Mouse (Mus musculus): ENCODE data around the gene Lmf2. TPM values are rescaled to one million over a fixed set of nuclear protein-coding genes. Genes with fewer than 3 reads are reported as not detected.

The Lmf2 gene
- 55.8 and 56.3 TPM in 2 replicates for polyA plus RNA-seq (2015; fragmentation: Nextera tagmentation; extraction: Ambion mirVana)

DNA sequence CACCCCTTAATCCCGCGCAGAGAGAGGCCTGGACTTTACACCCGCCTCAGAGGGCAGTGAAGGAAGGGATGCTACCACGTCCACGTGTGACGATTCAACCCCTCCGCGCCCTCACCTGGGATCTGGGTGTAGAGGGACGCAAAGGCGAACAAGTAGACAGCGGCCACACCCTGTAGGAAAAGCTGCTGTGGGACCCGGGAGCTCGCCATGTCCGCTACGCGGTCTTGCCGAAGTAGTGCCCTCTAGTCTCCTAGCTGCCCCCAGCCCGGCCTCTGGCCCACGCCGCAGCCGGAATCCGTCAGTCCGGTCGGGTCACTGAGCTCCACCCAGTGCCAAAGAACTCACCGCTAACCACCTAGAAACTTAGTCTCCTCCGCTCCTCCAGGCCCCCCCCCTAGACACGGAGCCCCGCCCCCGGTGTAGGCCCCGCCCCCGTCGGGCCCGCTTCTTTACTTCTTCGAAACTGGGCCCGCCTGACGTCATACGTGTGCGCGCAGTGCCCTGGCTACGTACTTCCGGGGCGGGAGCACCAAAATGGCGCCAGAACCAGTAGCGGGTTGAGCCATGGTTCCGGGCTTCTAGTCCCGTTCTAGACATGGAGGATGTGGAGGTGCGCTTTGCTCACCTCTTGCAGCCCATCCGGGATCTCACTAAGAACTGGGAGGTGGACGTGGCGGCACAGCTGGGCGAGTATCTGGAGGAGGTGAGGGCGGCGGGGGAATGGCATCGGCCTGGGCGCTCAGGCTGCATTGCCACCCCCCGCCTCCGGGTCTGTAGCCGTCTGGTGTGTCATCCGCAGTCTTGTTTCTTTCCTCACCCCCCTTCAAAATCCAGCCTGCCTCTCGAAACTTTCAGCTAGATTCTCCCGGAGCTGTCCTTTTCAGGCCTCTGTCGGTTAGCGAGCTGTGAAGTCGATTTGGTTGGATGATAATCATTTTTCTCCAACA, at the start of gene Lmf2, which contains the start of gene Ncaph2:
Lmf2 (minus strand) TSS at position 419 of the 947 bp plus-strand sequence.
Ncaph2 (plus strand) TSS at position 479 of the 947 bp plus-strand sequence.
- Histone ChIP-seq H3K36me3 (ENCODE audit: control insufficient read depth, insufficient read depth, low read length) (peaks cover 19% of the 10 kb centered on the region), H3K27me3 (replicated peaks; ENCODE audit: control insufficient read depth, insufficient read depth, low read length) (no peaks in the 10 kb centered on the region), H3K4me3 (ENCODE audit: low read length) (peak within 1 kb of the TSS; percentile 67), H3K9me3 (ENCODE audit: control insufficient read depth, low read length) (no peaks in the 10 kb centered on the region), H3K4me1 (ENCODE audit: control insufficient read depth, insufficient read depth, low read length) (peaks cover 18% of the 10 kb centered on the region), H3K4me2 (ENCODE audit: low read depth, low read length) (peak within 1 kb of the TSS; percentile 70), H3K9ac (ENCODE audit: low read depth, low read length) (peak within 1 kb of the TSS; percentile 93), H3K27ac (ENCODE audit: low read length) (peak within 1 kb of the TSS; percentile 75)
- WGBS = under 1% methylated on average over 64 of the region's 64 CpGs
- peak; percentile 93 for ATAC-seq

DNA sequence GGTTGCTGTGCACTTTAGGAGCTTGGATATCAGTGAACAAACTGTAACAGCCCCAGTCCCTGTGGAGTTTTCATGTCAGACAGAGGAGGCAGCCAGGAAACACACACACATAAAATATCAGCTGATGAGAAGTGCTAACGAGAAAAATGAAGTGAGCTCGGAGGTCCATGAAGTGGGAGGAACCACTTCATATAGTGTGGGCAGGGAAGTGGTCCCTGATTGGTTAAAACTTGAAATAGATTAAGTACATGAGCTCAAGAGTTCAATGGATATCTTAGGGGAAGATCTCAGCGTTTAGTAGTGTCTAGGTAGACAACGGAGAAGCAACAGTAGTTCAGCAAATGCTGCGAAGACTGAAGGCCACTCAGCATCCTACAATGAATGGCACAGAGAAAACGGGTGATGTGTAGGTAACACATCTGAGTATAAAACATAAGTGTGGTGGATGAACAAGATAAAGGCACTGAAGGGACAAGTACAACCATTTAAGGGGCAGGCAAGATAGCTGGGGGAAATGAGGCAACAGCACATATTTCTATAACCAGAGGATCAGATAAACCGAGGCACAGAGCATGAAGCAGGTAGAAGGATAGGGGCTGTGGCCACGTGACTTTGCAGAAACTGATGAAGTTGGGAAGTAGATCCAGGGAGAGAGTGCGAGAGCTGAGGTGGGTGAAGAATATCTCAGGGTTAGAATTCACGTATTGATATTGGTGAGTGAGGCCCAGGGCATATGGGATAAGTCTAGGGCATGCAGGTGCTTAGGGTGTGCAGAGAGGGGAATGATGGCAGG, 49.6 kb upstream of the Lmf2 start:
- no peaks in the 10 kb centered on the region for H3K4me1 ChIP-seq (ENCODE audit: control insufficient read depth, insufficient read depth, low read length)
- H3K4me3 ChIP-seq (ENCODE audit: low read length) = no peak overlapping the region
- WGBS = 81% methylated on average over 10 of the region's 10 CpGs
- no peak overlapping the region for H3K9ac ChIP-seq (ENCODE audit: low read depth, low read length)
- H3K36me3 ChIP-seq (ENCODE audit: control insufficient read depth, insufficient read depth, low read length) = no peaks in the 10 kb centered on the region
- no peaks in the 10 kb centered on the region for H3K27me3 ChIP-seq (replicated peaks; ENCODE audit: control insufficient read depth, insufficient read depth, low read length)
- no peak overlapping the region for H3K27ac ChIP-seq (ENCODE audit: low read length)
- H3K4me2 ChIP-seq (ENCODE audit: low read depth, low read length) = no peak overlapping the region
- no peaks in the 10 kb centered on the region for H3K9me3 ChIP-seq (ENCODE audit: control insufficient read depth, low read length)
- ATAC-seq = no peak

DNA sequence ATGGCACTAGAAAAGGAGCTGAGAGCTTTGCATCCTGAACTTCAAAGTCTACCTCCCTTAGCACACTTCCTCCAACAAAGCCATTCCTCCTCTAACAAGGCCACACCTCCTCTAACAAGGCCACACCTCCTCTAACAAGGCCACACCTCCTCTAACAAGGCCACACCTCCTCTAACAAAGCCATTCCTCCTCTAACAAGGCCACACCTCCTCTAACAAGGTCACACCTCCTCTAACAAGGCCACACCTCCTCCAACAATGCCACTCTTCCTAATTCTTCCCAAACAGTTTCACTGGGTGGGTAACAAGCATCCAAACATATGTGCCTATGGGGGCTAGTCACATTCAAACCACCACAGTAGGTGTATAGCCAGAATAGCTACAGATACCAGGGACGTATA, 47.0 kb upstream of the Lmf2 start:
- Histone ChIP-seq H3K9ac (ENCODE audit: low read depth, low read length) (no peak overlapping the region), H3K9me3 (ENCODE audit: control insufficient read depth, low read length) (no peaks in the 10 kb centered on the region), H3K27me3 (replicated peaks; ENCODE audit: control insufficient read depth, insufficient read depth, low read length) (no peaks in the 10 kb centered on the region), H3K4me3 (ENCODE audit: low read length) (no peak overlapping the region), H3K36me3 (ENCODE audit: control insufficient read depth, insufficient read depth, low read length) (no peaks in the 10 kb centered on the region), H3K4me1 (ENCODE audit: control insufficient read depth, insufficient read depth, low read length) (peaks cover 2% of the 10 kb centered on the region; the same call in 1 of the 2 replicates), H3K4me2 (ENCODE audit: low read depth, low read length) (no peak overlapping the region), H3K27ac (ENCODE audit: low read length) (no peak overlapping the region)
- WGBS = 81% methylated on average over 1 of the region's 1 CpGs
- ATAC-seq = no peak

DNA sequence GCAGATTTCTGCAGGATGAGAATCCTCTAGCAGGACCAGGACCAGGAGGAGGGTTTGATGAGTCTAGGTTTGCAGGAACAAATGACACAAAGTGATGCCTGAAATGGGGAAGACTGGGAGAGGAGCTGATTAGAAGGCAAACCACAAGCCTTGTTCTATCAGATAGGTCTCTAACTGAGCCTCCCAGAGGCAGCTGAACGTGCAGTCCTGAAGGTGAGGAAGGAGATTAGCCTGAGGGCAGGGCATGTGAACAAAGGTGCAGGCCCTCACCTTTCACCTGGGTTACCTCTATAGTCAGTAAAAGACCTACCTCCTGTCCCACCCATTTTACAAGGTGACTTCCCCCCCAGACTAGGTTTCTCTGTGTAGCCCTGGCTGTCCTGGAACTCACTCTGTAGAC, 44.3 kb upstream of the Lmf2 start:
- 27% methylated on average over 1 of the region's 1 CpGs for WGBS
- ATAC-seq = peak; percentile 59; the same call in 1 of the 2 replicates
- Histone ChIP-seq H3K27ac (ENCODE audit: low read length) (no peak overlapping the region), H3K9me3 (ENCODE audit: control insufficient read depth, low read length) (no peaks in the 10 kb centered on the region), H3K27me3 (replicated peaks; ENCODE audit: control insufficient read depth, insufficient read depth, low read length) (no peaks in the 10 kb centered on the region), H3K9ac (ENCODE audit: low read depth, low read length) (no peak overlapping the region), H3K4me3 (ENCODE audit: low read length) (no peak overlapping the region), H3K36me3 (ENCODE audit: control insufficient read depth, insufficient read depth, low read length) (no peaks in the 10 kb centered on the region), H3K4me1 (ENCODE audit: control insufficient read depth, insufficient read depth, low read length) (peaks cover 6% of the 10 kb centered on the region; the same call in 1 of the 2 replicates), H3K4me2 (ENCODE audit: low read depth, low read length) (no peak overlapping the region)

DNA sequence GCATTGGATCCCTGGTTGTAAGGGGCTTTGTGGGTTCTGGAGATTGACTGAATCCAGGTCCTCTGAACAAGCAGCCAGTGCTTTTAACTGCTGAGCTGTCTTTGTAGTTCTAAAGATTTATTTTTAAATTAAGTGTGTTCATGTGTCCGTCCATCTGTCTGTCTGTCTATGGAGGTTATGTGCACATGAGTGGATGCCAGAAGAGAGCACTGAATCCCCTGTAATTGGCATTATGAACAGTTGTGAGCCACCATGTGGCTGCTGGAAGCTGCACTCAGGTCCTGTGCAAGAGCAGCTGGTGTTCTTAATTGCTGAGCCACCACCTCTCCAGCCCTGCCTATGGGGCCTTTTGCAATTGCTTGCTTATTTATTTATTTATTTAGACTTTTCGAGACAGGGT, 42.7 kb upstream of the Lmf2 start:
- ATAC-seq = no peak
- H3K9ac ChIP-seq (ENCODE audit: low read depth, low read length) = no peak overlapping the region
- peaks cover 6% of the 10 kb centered on the region; the same call in 1 of the 2 replicates for H3K4me1 ChIP-seq (ENCODE audit: control insufficient read depth, insufficient read depth, low read length)
- no peaks in the 10 kb centered on the region for H3K36me3 ChIP-seq (ENCODE audit: control insufficient read depth, insufficient read depth, low read length)
- no peak overlapping the region for H3K27ac ChIP-seq (ENCODE audit: low read length)
- no peaks in the 10 kb centered on the region for H3K9me3 ChIP-seq (ENCODE audit: control insufficient read depth, low read length)
- H3K4me2 ChIP-seq (ENCODE audit: low read depth, low read length) = no peak overlapping the region
- WGBS = 82% methylated on average over 2 of the region's 2 CpGs
- no peaks in the 10 kb centered on the region for H3K27me3 ChIP-seq (replicated peaks; ENCODE audit: control insufficient read depth, insufficient read depth, low read length)
- no peak overlapping the region for H3K4me3 ChIP-seq (ENCODE audit: low read length)

DNA sequence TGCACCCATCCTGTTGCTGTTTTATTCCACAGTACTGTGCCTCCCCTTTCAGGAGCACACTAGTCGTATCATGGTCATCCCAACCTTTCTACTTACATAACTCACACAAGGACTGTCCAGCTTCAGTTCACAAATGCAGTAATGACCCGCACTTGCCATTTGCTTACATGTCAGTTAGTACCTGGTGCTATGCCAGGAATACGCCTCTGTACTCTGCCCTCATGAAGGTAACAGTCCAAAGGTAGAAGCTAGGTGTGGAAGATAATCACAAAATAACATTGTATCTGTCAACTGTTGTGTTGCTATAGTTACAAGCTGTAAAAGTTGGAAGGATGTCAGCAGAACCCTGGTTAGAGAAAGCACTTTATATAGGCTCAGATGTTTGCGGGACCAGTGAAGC, 41.4 kb upstream of the Lmf2 start:
- peak; percentile 94 for ATAC-seq
- Histone ChIP-seq H3K4me3 (ENCODE audit: low read length) (no peak overlapping the region), H3K9ac (ENCODE audit: low read depth, low read length) (no peak overlapping the region), H3K9me3 (ENCODE audit: control insufficient read depth, low read length) (no peaks in the 10 kb centered on the region), H3K27ac (ENCODE audit: low read length) (no peak overlapping the region; the same call in 1 of the 2 replicates), H3K4me2 (ENCODE audit: low read depth, low read length) (no peak overlapping the region), H3K27me3 (replicated peaks; ENCODE audit: control insufficient read depth, insufficient read depth, low read length) (no peaks in the 10 kb centered on the region), H3K36me3 (ENCODE audit: control insufficient read depth, insufficient read depth, low read length) (no peaks in the 10 kb centered on the region), H3K4me1 (ENCODE audit: control insufficient read depth, insufficient read depth, low read length) (peaks cover 6% of the 10 kb centered on the region; the same call in 1 of the 2 replicates)
- 68% methylated on average over 4 of the region's 4 CpGs for WGBS

DNA sequence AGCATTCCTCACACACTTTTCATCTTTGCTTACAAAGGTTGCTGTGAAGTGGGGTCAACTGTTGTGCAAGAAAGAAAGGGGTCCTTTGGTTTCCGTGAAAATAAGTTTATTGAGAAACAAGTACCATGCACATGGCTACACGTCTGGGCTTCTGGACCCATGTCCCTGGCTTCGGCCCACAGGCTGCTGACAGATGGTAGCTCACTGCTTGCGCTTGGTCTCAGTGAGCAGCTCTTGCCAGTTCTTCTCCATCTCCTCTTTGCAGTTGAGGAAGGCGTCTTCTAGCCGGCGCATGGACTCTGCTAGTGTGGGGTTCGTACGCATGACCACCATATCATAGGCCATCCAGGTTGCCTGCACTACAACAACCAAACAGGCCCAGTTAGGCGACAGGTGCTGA, 34.6 kb upstream of the Lmf2 start:
- WGBS = 91% methylated on average over 10 of the region's 10 CpGs
- no peaks in the 10 kb centered on the region for H3K36me3 ChIP-seq (ENCODE audit: control insufficient read depth, insufficient read depth, low read length)
- H3K4me1 ChIP-seq (ENCODE audit: control insufficient read depth, insufficient read depth, low read length) = no peaks in the 10 kb centered on the region
- no peak overlapping the region for H3K27ac ChIP-seq (ENCODE audit: low read length)
- H3K4me2 ChIP-seq (ENCODE audit: low read depth, low read length) = no peak overlapping the region
- no peak overlapping the region for H3K9ac ChIP-seq (ENCODE audit: low read depth, low read length)
- H3K9me3 ChIP-seq (ENCODE audit: control insufficient read depth, low read length) = no peaks in the 10 kb centered on the region
- peaks cover 3% of the 10 kb centered on the region; the same call in 1 of the 2 replicates for H3K27me3 ChIP-seq (replicated peaks; ENCODE audit: control insufficient read depth, insufficient read depth, low read length)
- no peak overlapping the region for H3K4me3 ChIP-seq (ENCODE audit: low read length)
- ATAC-seq = no peak

DNA sequence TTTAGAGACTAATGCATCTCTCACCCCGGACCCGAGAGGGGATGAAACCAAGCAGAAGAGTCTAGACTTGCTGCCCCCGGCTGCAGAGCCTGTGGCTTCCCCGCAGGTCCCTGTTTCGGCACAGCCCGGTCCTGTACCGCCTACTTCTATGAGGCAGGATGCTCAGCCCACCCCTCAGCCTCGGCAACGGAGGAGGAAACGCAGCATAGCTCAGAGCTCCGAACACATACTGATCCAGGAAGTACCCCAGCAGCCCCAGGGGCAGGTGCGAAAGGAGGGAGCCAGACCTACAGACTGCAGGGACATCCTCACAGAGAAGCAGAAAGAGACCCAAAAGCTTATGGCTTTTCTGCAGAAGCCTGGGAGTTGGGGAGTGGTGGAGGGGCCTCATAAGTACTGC, 31.7 kb upstream of the Lmf2 start:
- no peaks in the 10 kb centered on the region for H3K4me1 ChIP-seq (ENCODE audit: control insufficient read depth, insufficient read depth, low read length)

DNA sequence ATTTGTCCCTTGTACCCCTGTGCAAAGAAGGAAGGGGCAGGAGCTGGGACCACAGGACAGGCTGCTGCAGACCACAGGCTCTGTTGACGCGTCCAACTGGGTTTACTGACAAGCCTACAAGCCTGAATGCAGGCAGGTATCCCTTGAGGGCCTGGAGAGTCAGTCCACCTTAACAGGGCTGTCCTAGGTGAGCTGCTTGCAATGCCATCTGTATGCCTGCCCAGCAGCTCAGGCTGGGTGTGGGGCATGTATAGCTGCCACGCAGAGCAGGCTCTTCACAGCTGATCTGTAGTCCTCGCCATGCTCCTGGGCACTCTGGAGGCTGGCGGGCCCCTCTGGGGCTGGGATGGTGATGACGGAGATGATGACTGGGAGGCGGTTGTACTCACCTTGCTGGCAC, 29.2 kb upstream of the Lmf2 start, which contains the start of gene Klhdc7b:
Klhdc7b (plus strand) TSS at position 301 of the 400 bp plus-strand sequence.
- peaks cover 9% of the 10 kb centered on the region for H3K27me3 ChIP-seq (replicated peaks; ENCODE audit: control insufficient read depth, insufficient read depth, low read length)
- H3K4me1 ChIP-seq (ENCODE audit: control insufficient read depth, insufficient read depth, low read length) = no peaks in the 10 kb centered on the region
- 89% methylated on average over 7 of the region's 7 CpGs for WGBS
- H3K36me3 ChIP-seq (ENCODE audit: control insufficient read depth, insufficient read depth, low read length) = no peaks in the 10 kb centered on the region
- H3K9ac ChIP-seq (ENCODE audit: low read depth, low read length) = no peak within 1 kb of the TSS
- H3K4me2 ChIP-seq (ENCODE audit: low read depth, low read length) = no peak within 1 kb of the TSS
- no peak within 1 kb of the TSS for H3K4me3 ChIP-seq (ENCODE audit: low read length)
- no peaks in the 10 kb centered on the region for H3K9me3 ChIP-seq (ENCODE audit: control insufficient read depth, low read length)
- no peak for ATAC-seq
- H3K27ac ChIP-seq (ENCODE audit: low read length) = no peak within 1 kb of the TSS

More for the DNA sequence above, 31.7 kb upstream of the Lmf2 start:
- 42% methylated on average over 12 of the region's 12 CpGs for WGBS
- Histone ChIP-seq H3K27ac (ENCODE audit: low read length) (no peak overlapping the region), H3K9ac (ENCODE audit: low read depth, low read length) (no peak overlapping the region), H3K4me3 (ENCODE audit: low read length) (no peak overlapping the region), H3K4me2 (ENCODE audit: low read depth, low read length) (no peak overlapping the region), H3K9me3 (ENCODE audit: control insufficient read depth, low read length) (no peaks in the 10 kb centered on the region), H3K36me3 (ENCODE audit: control insufficient read depth, insufficient read depth, low read length) (no peaks in the 10 kb centered on the region), H3K27me3 (replicated peaks; ENCODE audit: control insufficient read depth, insufficient read depth, low read length) (peaks cover 3% of the 10 kb centered on the region)
- no peak for ATAC-seq

Data from intestine, embryonic 16.5 days (tissue).